Mouse (Mus musculus) kidney, adult 2 months (tissue): ENCODE results near the gene Cntf. TPM values are rescaled to one million over a fixed set of nuclear protein-coding genes. Genes with fewer than 3 reads are reported as not detected.
"Not testable (repeated sequence)": the region's sequence is repeated elsewhere in the genome, so short reads cannot be mapped to it uniquely, and the experiment has no call there.

ENCODE experiments used
- DNase-seq: peaks from one replicate; pipeline ENCODE4 v3.0.0; 2021
- H3K27ac ChIP-seq: fragments of 200-500 bp; 2 replicates; pipeline ENCODE4 v1.5.1; 2012; ENCODE audit warnings: low read depth, low read length, control low read depth, inconsistent platforms; ENCODE audit not compliant: insufficient read depth
- H3K27me3 ChIP-seq: fragments of 200-500 bp; replicated peaks from 2 replicates; pipeline ENCODE4 v1.6.1; 2012; ENCODE audit warnings: mild to moderate bottlenecking, moderate library complexity, low read length, inconsistent platforms; ENCODE audit not compliant: control insufficient read depth, insufficient read depth
- H3K36me3 ChIP-seq: fragments of 200-500 bp; 2 replicates; pipeline ENCODE4 v1.6.1; 2012; ENCODE audit warnings: mild to moderate bottlenecking, moderate library complexity, low read length, inconsistent platforms; ENCODE audit not compliant: control insufficient read depth, insufficient read depth
- H3K4me1 ChIP-seq: fragments of 200-500 bp; 2 replicates; pipeline ENCODE4 v1.6.1; 2011; ENCODE audit warnings: low read length; ENCODE audit not compliant: control insufficient read depth, insufficient read depth
- H3K4me3 ChIP-seq: fragments of 200-500 bp; 2 replicates; pipeline ENCODE4 v1.5.1; 2011; ENCODE audit warnings: mild to moderate bottlenecking, low read depth, low read length, control low read depth; ENCODE audit not compliant: insufficient read depth
- CTCF ChIP-seq: fragments of 200-500 bp; conservative IDR thresholded peaks from 2 replicates; pipeline ENCODE4 v1.5.1; 2011; ENCODE audit warnings: low read depth, mild to moderate bottlenecking, control low read depth, low read length, moderate library complexity, mixed read lengths; ENCODE audit not compliant: insufficient read depth, insufficient read length
- POLR2A ChIP-seq: fragments of 200-500 bp; IDR thresholded peaks from one replicate; pipeline ENCODE4 v1.6.1; 2011; ENCODE audit warnings: low read depth, low read length, control low read depth
- WGBS: fragments of 180-500 bp; shearing (Covaris S2); methylation state at CpG from one replicate; pipeline ENCODE4 v1.1.7; 2018; 5-methylcytosine and 5-hydroxymethylcytosine counted together
- polyA plus RNA-seq: library from polyadenylated mRNA; depleted of rRNA; stranded (reverse); fragments of >200 nt; gene quantifications from 2 replicates; pipeline ENCODE4 v1.2.3, GENCODE M21; 2012; rRNA removed

Cntf gene
- polyA plus RNA-seq, 1 experiment, result 3.6 TPM

DNA sequence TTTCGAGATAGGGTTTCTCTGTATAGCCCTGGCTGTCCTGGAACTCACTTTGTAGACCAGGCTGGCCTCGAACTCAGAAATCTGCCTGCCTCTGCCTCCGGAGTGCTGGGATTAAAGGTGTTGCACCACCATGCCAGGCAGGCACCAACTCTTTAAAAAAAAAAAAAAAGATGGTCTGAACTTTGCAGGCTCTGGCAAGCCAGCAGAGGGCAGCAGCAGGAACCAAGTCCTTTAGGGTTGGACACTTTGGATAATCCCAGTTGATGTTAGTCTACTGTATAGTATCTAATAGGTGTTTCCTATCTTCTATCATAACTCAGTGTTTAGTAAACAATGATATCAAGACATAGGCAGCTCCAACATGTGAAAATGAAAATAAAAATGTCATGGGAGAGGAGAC is 43.1 kb downstream of the Cntf start:
- WGBS, result 55% methylated on average over 3 of the region's 3 CpGs
- peak; percentile 64 for DNase-seq

DNA sequence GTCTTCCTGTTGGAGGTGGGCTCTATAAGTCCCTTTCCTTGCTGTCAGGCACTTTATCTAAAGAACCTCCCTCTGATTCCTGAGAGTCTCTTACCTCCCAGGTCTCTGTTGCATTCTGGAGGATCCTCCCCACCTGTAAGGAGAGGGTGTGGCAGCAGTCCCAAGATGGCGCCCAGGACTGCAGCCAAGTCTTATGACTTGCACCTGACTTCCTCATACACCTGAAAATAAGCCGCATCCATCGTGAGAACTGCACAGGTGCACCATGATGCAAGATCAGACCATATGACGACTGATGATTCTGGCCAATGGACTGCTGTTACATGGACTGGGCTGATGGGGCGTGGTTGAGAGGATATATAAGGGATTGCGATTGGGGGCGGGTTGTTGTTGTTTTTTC is 43.8 kb downstream of the Cntf start:
- not testable (repeated sequence) for H3K4me3 ChIP-seq, H3K4me1 ChIP-seq, H3K27me3 ChIP-seq, H3K36me3 ChIP-seq, H3K27ac ChIP-seq, DNase-seq
- WGBS, result 81% methylated on average over 7 of the region's 7 CpGs

More for the DNA sequence above, 43.1 kb downstream of the Cntf start:
- Histone ChIP-seq H3K36me3 (peaks cover 2% of the 10 kb centered on the region; the same call in 1 of the 2 replicates), H3K27ac (no peak overlapping the region), H3K4me1 (no peaks in the 10 kb centered on the region), H3K27me3 (no peaks in the 10 kb centered on the region), H3K4me3 (no peak overlapping the region)
- TF ChIP-seq POLR2A (no peak), CTCF (peak; percentile 64)

DNA sequence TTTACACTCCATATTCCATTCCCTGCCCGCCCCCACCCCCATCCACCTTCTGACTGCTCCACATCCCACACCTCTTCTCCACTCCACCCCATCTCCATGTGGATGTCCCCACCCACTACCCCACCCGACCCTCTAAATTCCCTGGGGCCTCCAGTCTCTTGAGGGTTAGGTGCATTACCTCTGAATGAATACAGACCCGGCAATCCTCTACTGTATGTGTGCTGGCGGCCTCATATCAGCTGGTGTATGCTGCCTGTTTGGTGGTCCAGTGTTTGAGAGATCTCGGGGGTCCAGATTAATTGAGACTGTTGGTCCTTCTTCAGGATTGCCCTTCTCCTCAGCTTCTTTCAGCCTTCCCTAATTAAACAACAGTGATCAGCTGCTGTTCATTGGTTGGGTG is 44.5 kb downstream of the Cntf start:
- not testable (repeated sequence) for H3K36me3 ChIP-seq, H3K4me3 ChIP-seq, H3K27ac ChIP-seq, H3K27me3 ChIP-seq, H3K4me1 ChIP-seq
- DNase-seq, result peak; percentile 71
- 72% methylated on average over 5 of the region's 5 CpGs for WGBS

DNA sequence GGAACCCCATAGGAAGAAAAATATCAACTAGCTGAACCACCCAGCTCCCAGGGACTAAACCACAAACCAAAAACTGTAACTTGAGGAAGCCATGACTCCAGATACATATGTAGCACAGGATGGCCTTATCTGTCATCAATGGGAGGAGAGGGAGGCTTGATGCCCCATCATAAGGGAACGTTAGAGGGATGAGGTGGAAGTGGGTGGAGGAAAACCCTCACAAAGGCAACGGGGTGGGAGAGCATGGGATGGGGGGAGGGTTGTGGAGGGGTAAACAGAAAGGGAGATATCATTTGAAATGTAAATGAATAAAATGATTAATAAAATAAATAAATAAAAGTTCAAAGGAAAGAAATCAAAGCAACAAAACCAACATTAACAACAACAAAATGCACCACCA is 45.0 kb downstream of the Cntf start:
- peak; percentile 65 for DNase-seq
- Histone ChIP-seq H3K36me3 (peaks cover 8% of the 10 kb centered on the region), H3K27me3 (no peaks in the 10 kb centered on the region), H3K4me3 (no peak overlapping the region), H3K27ac (no peak overlapping the region), H3K4me1 (no peaks in the 10 kb centered on the region)
- WGBS, result 44% methylated on average over 2 of the region's 2 CpGs
- TF ChIP-seq CTCF (no peak), POLR2A (no peak)

DNA sequence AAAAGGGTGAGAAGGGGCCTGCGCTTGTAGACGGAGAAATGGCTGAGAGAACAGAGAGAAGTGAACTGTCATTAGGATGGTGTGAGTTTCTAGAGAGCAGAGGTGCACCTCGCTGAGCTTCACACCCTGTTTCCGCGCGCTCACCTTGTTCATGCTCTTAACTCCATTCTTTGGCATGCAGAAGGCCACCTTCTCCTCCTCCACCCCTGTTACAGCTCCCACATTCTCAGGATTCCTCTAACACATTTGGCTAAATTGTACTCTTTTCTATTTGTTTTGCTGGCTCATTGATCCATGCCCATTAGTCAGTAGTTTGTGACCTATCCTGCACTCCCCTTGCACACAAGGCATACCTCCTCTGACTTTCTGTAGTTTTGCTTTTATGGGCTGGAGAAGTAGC is 46.2 kb downstream of the Cntf start:
- no peak for DNase-seq
- TF ChIP-seq POLR2A (peak; percentile 35), CTCF (no peak)
- Histone ChIP-seq H3K27me3 (no peaks in the 10 kb centered on the region), H3K27ac (peak overlapping the region; percentile 16; the same call in 1 of the 2 replicates), H3K4me3 (no peak overlapping the region), H3K36me3 (peaks cover 10% of the 10 kb centered on the region), H3K4me1 (no peaks in the 10 kb centered on the region)
- WGBS, result 47% methylated on average over 6 of the region's 6 CpGs

Other genes starting within 250 kb of the Cntf start
- 0.45 and 1.4 TPM in 2 replicates for gene Fam111a, start 219.9 kb downstream of the Cntf start, polyA plus RNA-seq
- 2.0 and 2.5 TPM in 2 replicates for gene Gm4952, start 165.7 kb downstream of the Cntf start, polyA plus RNA-seq
- 138 and 191 TPM in 2 replicates for gene Glyat, start 132.3 kb downstream of the Cntf start, polyA plus RNA-seq
- gene Olfr1442, start 95.2 kb downstream of the Cntf start, polyA plus RNA-seq, result 0.11 and 0.16 TPM in 2 replicates
- not detected in 2 replicates for gene Olfr1443, start 87.5 kb downstream of the Cntf start, polyA plus RNA-seq
- 1,454 and 1,674 TPM in 2 replicates for gene Keg1, start 69.8 kb downstream of the Cntf start, polyA plus RNA-seq
- gene Zfp91, start 30.5 kb upstream of the Cntf start, polyA plus RNA-seq, result 15.7 and 17.7 TPM in 2 replicates
- 1.8 and 3.2 TPM in 2 replicates for gene Lpxn, start 30.6 kb upstream of the Cntf start, polyA plus RNA-seq
- gene Gm5244, start 81.0 kb upstream of the Cntf start, polyA plus RNA-seq, result not detected in 2 replicates
- gene Olfr1444, start 91.7 kb upstream of the Cntf start, polyA plus RNA-seq, result not detected in 2 replicates
- gene Olfr1445, start 118.2 kb upstream of the Cntf start, polyA plus RNA-seq, result not detected in 2 replicates
- not detected in 2 replicates for gene Olfr1446, start 127.9 kb upstream of the Cntf start, polyA plus RNA-seq
- gene Olfr1447, start 138.1 kb upstream of the Cntf start, polyA plus RNA-seq, result not detected in 2 replicates
- gene Olfr1448, start 158.8 kb upstream of the Cntf start, polyA plus RNA-seq, result not detected in 2 replicates
- not detected in 2 replicates for gene Olfr1449, start 165.2 kb upstream of the Cntf start, polyA plus RNA-seq
- not detected in 2 replicates for gene Olfr1450, start 184.6 kb upstream of the Cntf start, polyA plus RNA-seq
- not detected in 2 replicates for gene Olfr1451, start 229.4 kb upstream of the Cntf start, polyA plus RNA-seq